Mouse (Mus musculus) embryonic fibroblast, embryonic 13.5 days (primary cell): ENCODE measurements around the gene Dclre1a. TPM values are rescaled to one million over a fixed set of nuclear protein-coding genes. Genes with fewer than 3 reads are reported as not detected.
A peak's percentile ranks its signal among the peaks of the same experiment; 100 is the strongest.

ENCODE experiments used
- H3K27ac ChIP-seq: 2 replicates; pipeline ENCODE4 v1.5.1; 2012; ENCODE audit warnings: low read length, control low read depth, inconsistent platforms; ENCODE audit not compliant: insufficient read depth
- H3K4me1 ChIP-seq: 2 replicates; pipeline ENCODE4 v1.6.1; 2011; ENCODE audit warnings: low read length; ENCODE audit not compliant: control insufficient read depth, insufficient read depth
- H3K4me3 ChIP-seq: 2 replicates; pipeline ENCODE4 v1.5.1; 2011; ENCODE audit warnings: mild to moderate bottlenecking, control low read depth, low read length; ENCODE audit not compliant: insufficient read depth
- CTCF ChIP-seq: IDR thresholded peaks from 2 replicates; pipeline ENCODE4 v1.5.1; 2011; ENCODE audit warnings: mild to moderate bottlenecking, control low read depth, low read length, moderate library complexity, borderline replicate concordance; ENCODE audit not compliant: insufficient read depth
- POLR2A ChIP-seq: IDR thresholded peaks from 2 replicates; pipeline ENCODE4 v1.6.1; 2011; ENCODE audit warnings: low read depth, mild to moderate bottlenecking, control low read depth, low read length, moderate library complexity
- polyA plus RNA-seq: library from polyadenylated mRNA; stranded (reverse); fragments of >200 nt; gene quantifications from 2 replicates; pipeline ENCODE4 v1.2.4, GENCODE M21; 2011; ENCODE audit warnings: low read depth; ENCODE audit not compliant: missing spikeins, insufficient read length

Dclre1a gene
- polyA plus RNA-seq, 1 experiment = 22.3 TPM

DNA sequence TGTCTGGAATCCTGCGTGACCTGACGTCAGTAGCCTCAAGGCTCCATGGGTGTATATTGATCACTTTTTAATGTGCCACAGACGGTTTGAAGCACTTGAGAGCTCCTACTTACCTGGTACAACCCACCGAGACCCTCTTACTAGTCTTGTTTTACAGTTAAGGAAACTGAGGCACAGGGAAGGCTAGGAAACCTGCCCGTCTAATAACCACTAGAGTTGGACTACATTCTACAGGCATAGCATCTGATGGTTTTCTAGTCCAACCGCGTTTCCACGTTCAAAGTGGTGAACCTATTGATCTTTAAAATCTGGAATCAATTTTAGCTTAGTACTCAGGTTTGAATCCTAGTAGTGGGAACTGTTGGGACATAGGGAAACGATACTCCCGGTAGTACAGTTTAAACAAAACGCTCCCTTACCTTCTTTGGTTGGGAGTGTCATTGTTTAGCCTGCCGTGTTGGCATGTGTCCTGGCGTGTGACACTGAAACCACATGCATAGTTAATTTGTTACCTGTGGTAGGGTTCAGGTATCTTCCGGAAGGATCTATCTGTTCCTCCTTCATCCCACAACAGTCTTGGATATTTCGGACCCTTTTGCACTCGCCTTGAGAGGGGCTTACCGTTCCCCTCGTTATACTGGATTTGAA lies 1.1 kb upstream of the Dclre1a start:
- H3K4me3 ChIP-seq = peak overlapping the region; percentile 70
- peak overlapping the region; percentile 91 for H3K27ac ChIP-seq
- TF ChIP-seq CTCF = no peak
- H3K4me1 ChIP-seq = peaks cover 3% of the 10 kb centered on the region; the same call in 1 of the 2 replicates

DNA sequence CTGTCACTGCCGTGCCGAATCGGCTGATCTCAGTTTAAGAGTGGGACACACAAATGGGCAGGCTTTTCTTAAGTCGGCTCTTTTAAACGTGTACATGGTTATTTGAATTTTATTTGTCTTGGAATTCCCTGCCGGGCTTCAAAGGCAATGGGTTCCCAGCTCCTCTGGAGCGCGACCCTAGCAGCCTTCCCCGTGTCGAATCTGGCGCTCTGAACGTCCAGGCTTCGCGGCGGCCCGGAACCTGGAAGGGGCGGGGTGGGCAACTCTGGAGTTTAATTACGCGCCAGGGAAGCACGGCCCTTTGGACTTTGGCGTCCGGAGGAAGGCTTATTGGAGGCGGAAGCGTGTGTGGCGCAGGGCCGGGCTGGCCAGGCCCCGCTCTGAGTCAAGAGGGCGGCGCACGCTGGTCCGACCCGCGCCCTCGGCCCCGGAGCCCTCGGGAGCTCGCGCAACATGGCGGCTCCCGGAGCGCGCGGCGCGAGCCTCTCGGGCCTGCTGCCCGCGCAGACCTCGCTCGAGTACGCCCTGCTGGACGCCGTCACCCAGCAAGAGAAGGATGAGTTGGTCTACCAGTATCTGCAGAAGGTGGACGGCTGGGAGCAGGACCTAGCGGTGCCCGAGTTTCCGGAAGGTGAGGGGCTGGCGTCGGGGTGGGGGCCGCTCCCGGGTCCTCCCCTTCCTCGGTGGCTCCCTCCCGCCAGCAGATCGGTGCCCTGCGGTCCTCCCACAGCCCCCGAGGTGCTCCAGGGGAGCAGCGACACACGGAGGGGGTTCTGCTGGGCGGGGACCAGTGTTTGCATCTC lies 409 bp upstream of the Dclre1a start, which contains the start of gene Nhlrc2:
Gene Nhlrc2, plus strand, starts transcription at position 32 of the 803 bp plus-strand sequence.
- H3K27ac ChIP-seq = peak within 1 kb of the TSS; percentile 91
- peaks cover 3% of the 10 kb centered on the region; the same call in 1 of the 2 replicates for H3K4me1 ChIP-seq
- TF ChIP-seq CTCF (no peak), POLR2A (peak; percentile 69)

DNA sequence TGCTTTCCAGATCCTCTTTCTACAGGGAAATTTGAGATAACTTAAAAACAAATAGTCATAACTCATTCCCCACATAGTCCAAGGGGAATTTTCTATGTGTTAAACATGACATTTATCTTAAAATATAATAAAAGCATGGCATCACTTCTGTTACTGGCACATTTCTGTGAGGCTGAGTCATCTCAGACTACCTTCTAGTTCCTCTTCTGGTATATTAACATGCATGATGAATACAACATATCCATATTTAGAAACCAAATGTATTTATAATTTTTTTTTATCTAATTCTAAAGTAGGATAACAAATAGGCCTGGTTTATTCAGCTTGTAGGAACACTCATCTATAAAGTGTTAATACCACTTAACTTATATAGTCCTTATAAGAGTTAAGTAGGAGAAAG lies 2.0 kb downstream of the Dclre1a start:
- Histone ChIP-seq H3K4me3 (no peak overlapping the region), H3K27ac (no peak overlapping the region), H3K4me1 (peaks cover 3% of the 10 kb centered on the region; the same call in 1 of the 2 replicates)
- TF ChIP-seq POLR2A = no peak
- no peak for TF ChIP-seq CTCF

More for the DNA sequence above, 409 bp upstream of the Dclre1a start, which contains the start of gene Nhlrc2:
- H3K4me3 ChIP-seq = peak within 1 kb of the TSS; percentile 70

DNA sequence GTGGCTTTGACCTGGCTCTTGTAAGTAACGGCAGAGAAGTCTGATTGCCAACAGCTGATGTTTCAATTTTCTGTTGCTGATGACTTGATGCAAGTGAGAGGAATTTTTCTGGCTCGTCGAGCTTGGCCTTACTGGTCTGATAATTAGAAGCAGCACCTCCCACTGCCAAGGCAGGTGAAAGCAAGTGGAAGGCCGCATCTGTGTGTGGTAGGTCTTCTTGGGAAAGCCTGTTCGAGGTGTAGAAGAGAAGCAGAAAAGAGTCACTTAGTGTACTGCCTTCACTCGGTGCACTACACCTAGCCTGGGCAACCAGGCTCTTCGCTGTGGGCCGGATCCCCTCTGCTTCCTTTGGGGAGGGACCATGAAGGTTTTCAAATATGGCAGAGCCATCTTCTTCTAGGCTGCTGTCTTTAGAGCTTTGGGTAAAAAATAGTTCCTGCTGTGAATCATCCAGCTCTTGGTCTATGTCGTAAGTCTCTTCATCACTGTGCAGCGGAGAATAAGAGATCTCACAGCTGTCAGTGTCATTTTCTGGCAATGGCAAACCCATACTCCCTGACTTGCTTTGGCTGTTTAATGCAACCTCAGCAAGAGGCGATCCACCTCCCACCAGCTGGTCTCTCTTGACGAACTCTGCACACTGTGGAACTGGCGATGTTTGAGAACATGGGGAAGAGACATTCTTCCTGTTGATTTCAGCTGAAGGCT lies 3.2 kb downstream of the Dclre1a start:
- Histone ChIP-seq H3K4me1 (peaks cover 3% of the 10 kb centered on the region; the same call in 1 of the 2 replicates), H3K27ac (no peak overlapping the region), H3K4me3 (no peak overlapping the region)
- TF ChIP-seq POLR2A = no peak
- TF ChIP-seq CTCF = no peak

DNA sequence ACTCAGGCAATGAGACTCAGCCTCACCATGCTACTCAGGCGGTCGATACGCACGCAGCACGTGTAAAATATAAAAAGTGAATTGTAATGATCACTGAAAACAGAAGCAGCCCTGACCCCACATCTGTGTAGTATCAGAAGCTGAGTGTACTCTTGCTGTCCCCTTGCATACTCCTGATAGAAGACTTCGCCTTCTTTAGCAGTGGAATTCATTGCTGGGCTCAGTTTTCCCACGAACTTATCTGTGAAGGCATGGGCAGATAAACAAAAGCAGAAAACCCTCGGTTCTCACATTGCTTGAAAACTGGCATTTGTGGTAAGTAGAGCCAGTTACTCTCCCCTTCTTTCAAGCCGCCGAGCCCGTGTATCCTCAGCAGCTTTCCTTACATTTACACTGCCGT lies 4.7 kb downstream of the Dclre1a start:
- Histone ChIP-seq H3K4me1 (no peaks in the 10 kb centered on the region; the same call in 1 of the 2 replicates), H3K4me3 (no peak overlapping the region), H3K27ac (no peak overlapping the region)
- TF ChIP-seq POLR2A (no peak), CTCF (no peak)

DNA sequence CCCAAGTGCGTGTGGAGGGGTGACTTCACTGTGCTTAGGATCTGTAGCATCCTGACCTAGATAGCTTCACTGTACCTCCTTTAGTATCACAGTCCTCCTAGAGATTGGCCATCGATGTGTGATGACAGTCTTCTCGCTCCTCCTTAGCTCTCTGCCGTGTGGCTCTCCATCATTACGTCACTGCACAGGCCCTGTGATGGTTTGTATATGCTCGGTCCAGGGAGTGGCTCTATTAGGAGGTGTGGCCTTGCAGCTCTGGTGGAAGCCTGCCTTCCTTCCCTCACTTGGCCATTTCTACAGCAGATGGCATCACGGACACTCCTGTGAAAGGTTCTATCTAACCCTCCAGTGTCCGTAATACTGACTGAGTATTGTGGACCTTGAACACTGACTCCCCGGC lies 12.3 kb downstream of the Dclre1a start:
- Histone ChIP-seq H3K27ac (no peak overlapping the region), H3K4me3 (no peak overlapping the region), H3K4me1 (no peaks in the 10 kb centered on the region)
- TF ChIP-seq CTCF = no peak
- TF ChIP-seq POLR2A = no peak

DNA sequence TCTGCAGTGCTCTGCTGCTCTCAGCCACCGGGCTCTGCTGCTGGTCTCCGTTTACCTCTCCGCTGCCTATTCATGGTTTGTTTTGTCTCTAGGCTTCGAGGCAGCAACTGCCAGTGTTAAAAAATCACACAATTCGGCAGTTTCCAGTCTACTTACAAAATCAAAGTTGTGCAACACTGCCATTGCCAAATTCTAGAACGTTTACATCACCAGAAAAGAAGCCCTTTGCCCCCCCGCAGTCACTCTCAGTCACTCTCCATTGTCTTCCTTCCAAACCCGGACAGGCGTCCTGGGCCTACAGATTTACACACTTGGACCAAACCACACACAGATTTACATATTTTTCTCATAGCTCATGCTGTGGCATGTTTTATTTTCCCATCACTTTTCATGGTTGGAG lies 13.0 kb downstream of the Dclre1a start:
- TF ChIP-seq POLR2A = no peak
- no peak for TF ChIP-seq CTCF
- H3K27ac ChIP-seq = no peak overlapping the region
- no peaks in the 10 kb centered on the region for H3K4me1 ChIP-seq
- no peak overlapping the region for H3K4me3 ChIP-seq

DNA sequence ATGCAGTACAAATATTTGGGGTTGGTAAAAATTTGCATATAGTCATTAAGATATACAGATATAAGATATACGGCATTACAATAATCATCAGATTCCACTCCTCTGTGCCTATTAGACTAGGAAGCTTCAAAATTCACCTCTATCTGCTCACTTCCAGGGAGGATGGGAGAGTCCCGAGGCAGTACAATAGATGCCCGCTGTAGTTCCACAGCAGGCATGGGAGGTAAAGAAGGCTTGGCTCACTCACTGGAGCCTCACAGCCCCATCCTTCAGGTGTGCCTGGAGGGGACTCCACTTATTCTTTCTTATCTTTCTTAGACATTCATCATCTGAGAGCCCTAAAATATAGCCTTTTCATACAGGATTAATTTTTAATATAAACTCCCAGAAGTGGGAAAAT lies 13.7 kb downstream of the Dclre1a start:
- Histone ChIP-seq H3K4me1 (no peaks in the 10 kb centered on the region), H3K27ac (no peak overlapping the region), H3K4me3 (no peak overlapping the region)
- TF ChIP-seq CTCF (no peak), POLR2A (no peak)

DNA sequence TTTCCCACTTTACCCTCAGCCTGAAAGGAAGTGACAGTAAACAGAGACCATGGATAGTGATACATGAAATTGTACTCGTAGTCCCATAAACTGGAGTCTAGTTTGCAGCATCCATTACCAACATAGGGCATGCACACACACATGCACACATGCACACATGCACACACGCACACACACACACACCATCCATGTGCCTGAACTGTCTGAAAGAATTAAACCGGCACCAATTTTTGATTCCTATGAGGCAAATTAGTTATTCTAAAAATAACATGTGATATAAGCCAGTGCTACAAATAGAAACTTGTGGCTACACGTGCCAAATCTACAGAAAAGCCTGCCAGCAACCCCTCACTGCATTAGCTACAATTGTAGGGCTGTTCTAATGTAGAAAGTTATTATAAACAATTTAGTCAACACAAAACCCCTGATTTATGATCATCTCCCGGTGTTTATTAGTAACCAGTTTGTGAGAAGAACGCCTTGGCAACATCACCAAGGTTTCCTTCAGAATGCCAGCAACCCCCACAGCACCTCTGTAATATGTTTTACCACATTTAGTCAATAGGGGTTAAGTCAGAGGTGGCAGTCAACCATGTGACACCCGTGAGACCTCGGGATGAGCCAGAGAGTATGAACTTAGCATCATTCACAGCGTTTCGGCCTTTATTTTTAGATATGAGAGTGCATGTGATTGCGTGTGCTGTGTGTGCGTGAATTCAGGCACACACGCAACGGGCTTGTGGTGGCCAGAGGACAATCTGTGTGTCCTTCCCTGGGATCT lies 14.5 kb downstream of the Dclre1a start:
- Histone ChIP-seq H3K4me1 (no peaks in the 10 kb centered on the region), H3K27ac (no peak overlapping the region), H3K4me3 (no peak overlapping the region)
- TF ChIP-seq CTCF (no peak), POLR2A (no peak)
